Mouse (Mus musculus) cerebellum, adult 2 months (tissue): ENCODE measurements at regions not wholly inside any gene's neighbourhood (a gene's known extent, or its start where the extent isn't known, plus 50 kb on each side); places are given as distances from the start of the nearest gene placed in this dataset.

Source experiments
- CTCF ChIP-seq: fragments of 200-500 bp; IDR thresholded peaks from 2 replicates; pipeline ENCODE4 v1.5.1; 2011; ENCODE audit warnings: low read depth, mild to moderate bottlenecking, control low read depth, low read length, moderate library complexity, borderline replicate concordance; ENCODE audit not compliant: insufficient read depth
- POLR2A ChIP-seq: fragments of 200-500 bp; IDR thresholded peaks from 2 replicates; pipeline ENCODE4 v1.6.1; 2011; ENCODE audit warnings: low read length, control low read depth, borderline replicate concordance; ENCODE audit not compliant: insufficient read depth

DNA sequence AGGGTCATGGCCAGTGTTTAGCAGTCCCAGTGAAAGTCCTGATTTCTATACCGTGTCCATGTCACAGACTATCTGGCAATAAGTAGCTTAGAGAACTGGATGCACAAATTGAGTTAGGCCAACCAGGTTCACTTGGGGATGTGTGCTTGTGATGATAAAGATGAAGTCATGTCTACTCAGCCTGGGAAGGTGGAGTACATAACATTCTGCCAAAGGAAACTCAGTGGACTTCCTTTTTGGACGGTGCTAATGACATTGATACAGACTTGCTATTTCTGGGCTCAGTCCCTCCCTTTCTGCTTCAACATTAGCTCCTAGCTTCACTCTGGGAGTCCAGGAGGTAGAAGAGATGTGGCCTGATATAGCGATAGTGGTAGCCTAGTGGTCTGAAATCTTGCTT, 240.7 kb upstream of the Tbx18 start:
- TF ChIP-seq CTCF = no peak
- no peak for TF ChIP-seq POLR2A
